Mouse (Mus musculus) heart, embryonic 15.5 days (tissue): ENCODE results near the gene Krt8. TPM values are rescaled to one million over a fixed set of nuclear protein-coding genes. Genes with fewer than 3 reads are reported as not detected.

Experiments used
- ATAC-seq: fragments of 200-750 bp; cut with Nextera tagmentation; replicated peaks from 2 replicates; pipeline ENCODE4 v1.8.0; 2017; ENCODE audit warnings: low read depth, moderate TSS enrichment; ENCODE audit not compliant: insufficient number of reproducible peaks, insufficient read depth, low FRiP score
- H3K27ac ChIP-seq: fragments of 300-500 bp; sonication (generic); 2 replicates; pipeline ENCODE4 v1.5.1; 2015; ENCODE audit warnings: mild to moderate bottlenecking, inconsistent platforms
- H3K27me3 ChIP-seq: fragments of 300-500 bp; sonication (generic); 2 replicates; pipeline ENCODE4 v1.6.1; 2015; ENCODE audit warnings: inconsistent platforms
- H3K36me3 ChIP-seq: fragments of 300-500 bp; sonication (generic); 2 replicates; pipeline ENCODE4 v1.6.1; 2015; ENCODE audit warnings: mild to moderate bottlenecking, inconsistent platforms
- H3K4me1 ChIP-seq: fragments of 300-500 bp; sonication (generic); replicated peaks from 2 replicates; pipeline ENCODE4 v1.6.1; 2015; ENCODE audit warnings: inconsistent platforms
- H3K4me2 ChIP-seq: fragments of 300-500 bp; sonication (generic); 2 replicates; pipeline ENCODE4 v1.6.1; 2015; ENCODE audit warnings: inconsistent platforms, mild to moderate bottlenecking, moderate library complexity
- H3K4me3 ChIP-seq: fragments of 300-500 bp; sonication (generic); 2 replicates; pipeline ENCODE4 v1.5.1; 2015; ENCODE audit warnings: mild to moderate bottlenecking, inconsistent platforms
- H3K9ac ChIP-seq: fragments of 300-500 bp; sonication (generic); 2 replicates; pipeline ENCODE4 v1.6.1; 2015; ENCODE audit warnings: mild to moderate bottlenecking, inconsistent platforms
- H3K9me3 ChIP-seq: fragments of 300-500 bp; sonication (generic); replicated peaks from 2 replicates; pipeline ENCODE4 v1.6.1; 2016; ENCODE audit warnings: inconsistent platforms
- WGBS: fragments of 180-500 bp; shearing (Covaris S2); methylation state at CpG from one replicate; pipeline ENCODE4 v1.1.7; 2015; ENCODE audit warnings: mixed read lengths; 5-methylcytosine and 5-hydroxymethylcytosine counted together
- polyA plus RNA-seq: library from polyadenylated mRNA; unstranded; fragments of >200 nt; fragmentation: Nextera tagmentation; extraction: Ambion mirVana; gene quantifications from 2 replicates; pipeline ENCODE4 v1.2.1, GENCODE M21; 2015

Gene Krt8
- polyA plus RNA-seq, 1 experiment from 2014 or later, result 30.3 TPM

DNA sequence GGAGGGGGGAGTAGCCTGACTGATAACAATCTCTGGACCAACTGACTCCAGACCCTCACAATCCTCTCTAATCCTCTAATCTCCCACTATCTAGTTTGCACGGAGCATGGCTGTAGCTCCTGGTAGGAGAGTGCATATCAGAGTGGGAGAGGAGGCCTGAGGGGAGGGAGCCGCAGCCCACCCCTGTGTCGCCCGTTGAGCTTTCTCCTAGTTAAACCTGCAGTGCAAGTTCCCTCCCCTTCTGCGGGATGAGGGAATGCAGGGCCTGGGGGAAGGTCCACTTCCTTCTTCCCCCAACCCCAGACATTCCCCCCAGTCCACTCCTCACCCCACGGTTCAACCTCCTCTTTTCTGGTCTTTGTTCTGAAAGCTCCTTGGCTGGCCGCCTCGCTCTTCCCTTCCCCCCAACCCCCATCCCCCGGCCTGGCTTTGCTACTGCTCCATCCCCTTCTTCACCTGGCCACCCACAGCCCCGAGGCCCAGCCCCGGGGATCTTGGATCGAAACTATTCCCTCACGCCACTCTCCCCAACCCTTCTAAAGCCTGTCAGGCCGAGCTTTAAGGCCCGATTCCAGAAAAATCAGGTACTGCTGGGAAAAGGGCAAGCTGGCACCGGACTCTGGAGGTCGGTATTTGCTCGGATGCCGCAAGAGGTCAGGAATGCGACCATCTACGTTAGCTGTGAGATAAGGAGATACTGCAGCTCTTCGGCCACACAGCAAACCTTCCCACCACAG, 21.0 kb upstream of the Krt8 start:
- peak overlapping the region; percentile 27 for H3K4me3 ChIP-seq
- H3K9me3 ChIP-seq, result no peaks in the 10 kb centered on the region
- peak overlapping the region; percentile 11; the same call in 1 of the 2 replicates for H3K27ac ChIP-seq
- peak overlapping the region; percentile 30; the same call in 1 of the 2 replicates for H3K9ac ChIP-seq
- ATAC-seq, result no peak; the same call in 1 of the 2 replicates
- peak overlapping the region; percentile 56 for H3K4me2 ChIP-seq
- peaks cover 34% of the 10 kb centered on the region for H3K4me1 ChIP-seq
- H3K36me3 ChIP-seq, result no peaks in the 10 kb centered on the region
- peaks cover 9% of the 10 kb centered on the region; the same call in 1 of the 2 replicates for H3K27me3 ChIP-seq
- 10% methylated on average over 22 of the region's 22 CpGs for WGBS

- no peaks in the 10 kb centered on the region for H3K36me3 ChIP-seq
- H3K9ac ChIP-seq, result no peak overlapping the region
- no peak for ATAC-seq
- no peak overlapping the region for H3K4me2 ChIP-seq
- peaks cover 9% of the 10 kb centered on the region; the same call in 1 of the 2 replicates for H3K27me3 ChIP-seq
- H3K27ac ChIP-seq, result peak overlapping the region; percentile 35
- 40% methylated on average over 8 of the region's 8 CpGs for WGBS
- H3K4me1 ChIP-seq, result peaks cover 34% of the 10 kb centered on the region
- H3K9me3 ChIP-seq, result no peaks in the 10 kb centered on the region
- no peak overlapping the region for H3K4me3 ChIP-seq
Observed at GRCm38 (mm10) chr15:102023888-102024287, 19.6 kb upstream of the Krt8 start.

DNA sequence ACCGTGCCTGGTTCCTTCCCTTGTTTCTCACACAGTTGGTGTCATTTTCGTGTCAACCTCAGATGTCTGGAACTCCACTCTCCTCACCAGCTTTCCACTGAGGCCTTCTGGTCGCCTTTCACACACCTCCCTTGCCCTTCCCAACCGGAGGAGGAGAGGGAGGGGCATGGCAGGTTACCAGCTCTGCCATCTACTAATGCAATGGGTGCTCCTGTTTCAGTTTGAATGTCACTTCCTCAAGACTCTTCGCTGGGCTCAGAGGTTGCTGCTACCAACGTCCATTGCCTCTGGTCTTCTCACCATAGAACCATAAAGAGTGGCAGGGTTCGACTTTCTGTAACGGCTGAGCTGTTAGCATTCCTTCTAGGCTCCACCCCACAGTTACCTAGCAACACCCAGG, 18.2 kb upstream of the Krt8 start:
- H3K4me3 ChIP-seq, result no peak overlapping the region
- no peaks in the 10 kb centered on the region for H3K9me3 ChIP-seq
- H3K27ac ChIP-seq, result no peak overlapping the region
- no peaks in the 10 kb centered on the region for H3K36me3 ChIP-seq
- H3K4me1 ChIP-seq, result peaks cover 28% of the 10 kb centered on the region
- WGBS, result 50% methylated on average over 8 of the region's 8 CpGs
- ATAC-seq, result no peak
- peaks cover 6% of the 10 kb centered on the region; the same call in 1 of the 2 replicates for H3K27me3 ChIP-seq
- H3K9ac ChIP-seq, result no peak overlapping the region
- no peak overlapping the region for H3K4me2 ChIP-seq

DNA sequence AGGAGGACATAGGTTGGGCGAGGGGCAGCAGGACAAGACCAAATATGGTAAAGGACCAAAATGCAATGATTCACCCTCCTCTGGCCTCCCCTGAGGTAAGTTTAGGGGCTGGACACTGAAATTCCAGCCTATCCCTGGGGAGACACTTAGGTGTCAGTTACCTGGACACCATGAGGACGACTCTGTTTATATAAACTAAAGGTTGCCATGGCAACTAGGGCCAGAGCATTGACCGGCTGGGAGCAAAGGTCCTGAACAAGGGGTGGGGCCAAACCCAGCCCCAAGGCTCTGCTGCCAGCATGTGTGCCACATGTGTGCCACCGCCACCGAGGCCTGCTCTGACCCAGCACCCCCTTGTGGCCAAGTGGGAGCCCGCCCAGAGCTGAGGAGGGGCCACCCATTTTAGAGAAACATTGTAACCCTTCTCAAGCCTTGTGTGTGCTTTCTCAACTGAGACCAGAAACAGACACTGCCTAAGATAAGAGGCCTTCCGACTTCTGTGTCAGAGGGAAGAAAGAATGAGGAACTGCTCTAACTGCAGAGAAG, 13.7 kb upstream of the Krt8 start:
- Histone ChIP-seq H3K4me2 (no peak overlapping the region), H3K36me3 (no peaks in the 10 kb centered on the region), H3K9ac (no peak overlapping the region), H3K4me3 (no peak overlapping the region), H3K4me1 (peaks cover 26% of the 10 kb centered on the region), H3K9me3 (no peaks in the 10 kb centered on the region), H3K27ac (no peak overlapping the region), H3K27me3 (no peaks in the 10 kb centered on the region)
- 36% methylated on average over 7 of the region's 7 CpGs for WGBS
- no peak for ATAC-seq

DNA sequence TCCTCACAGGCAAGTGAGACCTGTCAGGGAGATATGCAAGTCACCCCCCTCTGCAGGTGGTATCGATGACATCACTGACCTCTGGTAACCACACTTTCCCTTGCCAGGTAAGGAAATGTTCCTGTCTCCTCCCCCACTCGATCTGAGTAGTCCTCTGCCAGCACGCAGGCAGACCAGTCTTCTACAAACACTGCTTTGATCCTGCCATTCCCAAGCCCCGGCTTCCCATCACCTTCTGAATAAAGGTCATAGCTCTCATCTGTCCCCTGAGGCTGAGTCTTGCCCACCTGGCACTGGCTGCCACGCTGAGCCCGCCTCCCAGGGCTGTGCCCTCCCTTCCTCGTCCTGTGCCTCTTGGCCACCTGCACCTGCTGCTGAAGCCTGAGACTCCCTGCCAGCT, 12.5 kb upstream of the Krt8 start:
- H3K27ac ChIP-seq, result peak overlapping the region; percentile 61; the same call in 1 of the 2 replicates
- H3K9ac ChIP-seq, result no peak overlapping the region
- no peaks in the 10 kb centered on the region for H3K27me3 ChIP-seq
- WGBS, result 39% methylated on average over 7 of the region's 7 CpGs
- H3K4me1 ChIP-seq, result peaks cover 26% of the 10 kb centered on the region
- H3K4me2 ChIP-seq, result no peak overlapping the region
- H3K9me3 ChIP-seq, result no peaks in the 10 kb centered on the region
- H3K36me3 ChIP-seq, result no peaks in the 10 kb centered on the region
- H3K4me3 ChIP-seq, result no peak overlapping the region
- ATAC-seq, result no peak

- H3K4me3 ChIP-seq, result no peak overlapping the region
- peaks cover 26% of the 10 kb centered on the region for H3K4me1 ChIP-seq
- 0 out of 2 replicates have a peak, but pooled peaks have one; percentile 40 for ATAC-seq
- no peaks in the 10 kb centered on the region for H3K36me3 ChIP-seq
- H3K27ac ChIP-seq, result peak overlapping the region; percentile 61
- 14% methylated on average over 3 of the region's 3 CpGs for WGBS
- no peaks in the 10 kb centered on the region for H3K9me3 ChIP-seq
- no peaks in the 10 kb centered on the region for H3K27me3 ChIP-seq
- no peak overlapping the region for H3K9ac ChIP-seq
- no peak overlapping the region for H3K4me2 ChIP-seq
Observed at GRCm38 (mm10) chr15:102016096-102016495, 11.8 kb upstream of the Krt8 start.

- no peaks in the 10 kb centered on the region for H3K36me3 ChIP-seq
- no peak overlapping the region for H3K4me2 ChIP-seq
- H3K9ac ChIP-seq, result no peak overlapping the region
- H3K27ac ChIP-seq, result no peak overlapping the region
- peaks cover 26% of the 10 kb centered on the region for H3K4me1 ChIP-seq
- H3K4me3 ChIP-seq, result no peak overlapping the region
- 51% methylated on average over 2 of the region's 4 CpGs for WGBS
- ATAC-seq, result no peak
- no peaks in the 10 kb centered on the region for H3K9me3 ChIP-seq
- H3K27me3 ChIP-seq, result no peaks in the 10 kb centered on the region
Observed at GRCm38 (mm10) chr15:102014848-102015247, 10.6 kb upstream of the Krt8 start.

GRCm38 (mm10) chr15:102013651-102014050, 9.4 kb upstream of the Krt8 start:
- ATAC-seq, result no peak
- H3K4me1 ChIP-seq, result peaks cover 26% of the 10 kb centered on the region
- no peaks in the 10 kb centered on the region for H3K27me3 ChIP-seq
- no peak overlapping the region for H3K9ac ChIP-seq
- H3K27ac ChIP-seq, result no peak overlapping the region
- no peak overlapping the region for H3K4me3 ChIP-seq
- no peaks in the 10 kb centered on the region for H3K9me3 ChIP-seq
- H3K36me3 ChIP-seq, result no peaks in the 10 kb centered on the region
- WGBS, result 42% methylated on average over 3 of the region's 3 CpGs
- H3K4me2 ChIP-seq, result no peak overlapping the region

DNA sequence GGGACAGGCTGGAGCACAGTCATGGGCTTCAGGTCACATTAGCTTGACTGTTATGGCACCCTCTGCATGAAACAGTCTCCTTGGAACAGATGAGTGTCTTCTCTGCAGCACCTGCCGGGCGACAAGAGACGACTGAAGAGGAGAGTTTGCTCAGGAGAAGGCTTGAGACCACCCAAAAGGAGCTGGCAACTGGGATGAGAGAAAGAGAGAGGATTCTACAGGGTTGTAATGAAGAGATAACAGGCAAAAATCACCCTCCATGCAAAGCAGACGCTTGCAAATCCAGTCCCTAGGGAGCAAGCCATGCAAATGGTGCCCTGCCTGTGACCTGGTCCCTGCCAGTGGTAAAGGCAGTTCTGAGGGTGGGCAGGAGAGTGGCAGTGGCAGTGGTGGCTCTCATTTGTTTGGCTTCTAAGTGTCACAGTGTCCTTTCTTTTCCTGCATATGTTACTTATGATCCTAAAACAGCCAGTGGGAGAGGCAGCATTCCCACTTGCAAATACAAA, 8.0 kb upstream of the Krt8 start:
- Histone ChIP-seq H3K4me2 (no peak overlapping the region), H3K4me1 (peaks cover 26% of the 10 kb centered on the region), H3K9ac (no peak overlapping the region), H3K27ac (no peak overlapping the region), H3K9me3 (no peaks in the 10 kb centered on the region), H3K4me3 (no peak overlapping the region), H3K36me3 (no peaks in the 10 kb centered on the region), H3K27me3 (no peaks in the 10 kb centered on the region)
- WGBS, result 58% methylated on average over 4 of the region's 4 CpGs
- ATAC-seq, result no peak

DNA sequence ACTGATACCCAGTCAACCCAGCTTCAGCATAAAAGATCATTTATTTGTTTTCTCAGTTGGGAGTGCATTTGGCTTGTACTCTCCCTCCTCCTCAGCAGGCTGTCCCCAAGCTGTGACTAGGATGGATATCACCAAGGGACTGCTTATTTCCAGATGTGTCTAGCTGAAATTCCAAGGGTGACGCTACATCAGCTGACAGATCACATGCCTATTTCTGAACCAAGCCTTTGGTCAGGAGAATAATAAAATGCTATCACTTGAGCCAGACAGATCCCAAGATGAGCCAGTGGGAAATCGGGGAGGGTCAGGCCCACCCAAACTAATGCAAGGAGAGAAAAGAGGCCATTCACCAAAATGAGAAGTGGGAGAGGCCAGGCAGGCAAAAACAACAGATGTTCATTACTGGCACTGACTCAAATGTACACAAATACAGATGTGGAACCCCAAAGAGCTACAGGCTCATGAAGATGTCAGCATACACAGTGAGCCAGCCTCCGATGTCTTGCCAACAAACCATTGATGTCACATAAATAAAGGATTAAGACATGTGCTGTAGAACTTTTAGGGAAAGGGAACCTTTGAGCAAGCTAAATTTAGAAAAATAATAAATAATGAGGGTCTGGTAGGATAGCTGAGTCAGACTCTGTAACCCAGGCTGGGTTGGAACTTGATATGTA, 6.4 kb upstream of the Krt8 start:
- H3K9me3 ChIP-seq, result no peaks in the 10 kb centered on the region
- H3K4me2 ChIP-seq, result no peak overlapping the region
- H3K36me3 ChIP-seq, result no peaks in the 10 kb centered on the region
- no peak overlapping the region for H3K4me3 ChIP-seq
- H3K4me1 ChIP-seq, result peaks cover 12% of the 10 kb centered on the region
- H3K27ac ChIP-seq, result no peak overlapping the region
- no peak for ATAC-seq
- 67% methylated on average over 3 of the region's 3 CpGs for WGBS
- H3K9ac ChIP-seq, result no peak overlapping the region
- H3K27me3 ChIP-seq, result peaks cover 4% of the 10 kb centered on the region; the same call in 1 of the 2 replicates
